Mouse (Mus musculus): ENCODE measurements around the gene Wfdc3.

DNA sequence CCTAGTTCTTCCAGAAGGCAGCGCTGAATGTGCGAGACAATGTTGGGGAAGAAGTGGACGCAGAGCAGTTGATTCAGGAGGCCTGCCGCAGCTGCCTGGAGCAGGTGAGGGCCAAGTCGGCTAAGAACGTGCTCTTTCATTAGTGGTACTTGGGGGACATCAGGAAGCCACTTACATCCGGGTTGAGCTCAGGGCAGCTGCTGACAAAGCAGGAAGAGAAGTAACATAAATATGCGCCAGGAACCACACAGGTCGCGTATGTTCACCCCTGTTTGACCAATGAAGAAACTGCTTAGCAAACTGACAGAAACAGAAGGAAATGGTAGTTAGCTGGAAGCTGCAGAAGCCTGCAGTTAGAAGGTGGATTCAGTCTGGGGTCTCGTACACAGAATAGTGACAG lies 8.4 kb upstream of the Wfdc3 start:
- TF ChIP-seq REST (IDR thresholded peaks at IDR 0.05; ENCODE audit: insufficient read depth, insufficient read length) (no peak), MYOG (IDR thresholded peaks at IDR 0.05; ENCODE audit: control insufficient read depth in 1 of 3, insufficient read depth in 1 of 3, insufficient read length in 2 of 3, low read depth in 2 of 3) (no peak), CEBPB (IDR thresholded peaks at IDR 0.05; ENCODE audit: insufficient read depth, poor library complexity, severe bottlenecking) (no peak), SRF (IDR thresholded peaks at IDR 0.05; ENCODE audit: control insufficient read depth, insufficient read length, low read depth) (no peak), MAX (IDR thresholded peaks at IDR 0.05; ENCODE audit: low read depth) (no peak), POLR2A (IDR thresholded peaks at IDR 0.05; ENCODE audit: insufficient read length, low read depth) (no peak), E2F4 (IDR thresholded peaks at IDR 0.05; ENCODE audit: insufficient read depth) (no peak), TCF3 (IDR thresholded peaks at IDR 0.05; ENCODE audit: insufficient read length, low read depth) (no peak), USF1 (IDR thresholded peaks at IDR 0.05; ENCODE audit: low read depth) (no peak)
